Mouse (Mus musculus): Measurements from ENCODE around the gene A430078G23Rik. TPM values are rescaled to one million over a fixed set of nuclear protein-coding genes. Genes with fewer than 3 reads are reported as not detected.
A peak's percentile ranks its signal among the peaks of the same experiment; 100 is the strongest.

Gene A430078G23Rik
- polyA plus RNA-seq, 1 experiment from 2014 or later: 0.43 TPM

DNA sequence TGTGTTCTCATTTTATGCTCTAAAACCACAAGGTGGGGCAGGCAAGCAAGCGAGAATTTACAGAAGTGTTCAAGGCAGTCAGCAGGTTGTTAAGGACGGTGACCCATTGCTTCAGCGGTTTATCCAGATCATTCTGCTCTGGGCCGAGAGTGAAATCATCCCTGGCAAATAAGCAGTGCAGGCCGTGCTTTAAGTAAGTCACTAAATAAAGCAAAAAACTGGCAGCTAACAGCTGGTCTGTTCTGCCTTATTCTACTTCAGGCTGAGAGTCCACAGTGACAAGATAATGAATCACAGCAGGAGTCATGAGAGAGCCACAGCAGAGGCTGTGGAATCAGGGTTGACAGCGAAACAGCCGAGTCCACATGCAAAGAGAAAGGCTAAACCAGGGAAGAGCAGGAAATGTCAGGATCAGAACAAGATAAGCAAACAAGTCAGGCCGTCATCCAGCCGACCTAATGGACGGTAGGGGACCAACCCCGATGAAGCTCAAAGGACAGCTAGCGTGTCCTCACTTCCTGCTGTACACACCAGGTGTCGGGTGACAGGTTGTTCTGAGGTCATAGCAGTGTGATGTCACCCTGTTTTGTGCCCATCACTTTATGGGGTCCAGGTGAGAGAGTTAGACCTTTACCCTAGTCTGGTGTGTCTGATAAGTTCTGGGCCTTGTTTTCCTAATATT lies 4.9 kb upstream of the A430078G23Rik start:
- Histone ChIP-seq H3K9ac (no peak overlapping the region), H3K27ac (ENCODE audit: low read depth) (no peak overlapping the region), H3K27me3 (ENCODE audit: insufficient read depth, low read length) (no peaks in the 10 kb centered on the region), H3K4me2 (no peak overlapping the region), H3K4me3 (ENCODE audit: low read depth, low read length) (no peak overlapping the region), H3K4me1 (ENCODE audit: insufficient read depth) (no peaks in the 10 kb centered on the region), H3K36me3 (ENCODE audit: insufficient read depth) (no peaks in the 10 kb centered on the region), H3K9me3 (ENCODE audit: low read depth, low read length) (no peaks in the 10 kb centered on the region)
- WGBS: 20% methylated on average over 13 of the region's 13 CpGs
- TF ChIP-seq CTCF (IDR thresholded peaks at IDR 0.05; ENCODE audit: low read depth): 0 out of 2 replicates have a peak, but pooled peaks have one; percentile 9
- DNase-seq (no peak), ATAC-seq (ENCODE audit: insufficient read depth) (no peak; the same call in 1 of the 2 replicates)

GRCm38 (mm10) chr8:3350747-3351146 lies 2.5 kb upstream of the A430078G23Rik start:
- H3K27ac ChIP-seq (ENCODE audit: low read depth): no peak overlapping the region
- no peak for TF ChIP-seq CTCF (IDR thresholded peaks at IDR 0.05; ENCODE audit: low read depth)
- no peaks in the 10 kb centered on the region for H3K27me3 ChIP-seq (ENCODE audit: insufficient read depth, low read length)
- H3K36me3 ChIP-seq (ENCODE audit: insufficient read depth): no peaks in the 10 kb centered on the region
- H3K9ac ChIP-seq: no peak overlapping the region
- no peak overlapping the region for H3K4me3 ChIP-seq (ENCODE audit: low read depth, low read length)
- no peak overlapping the region for H3K4me2 ChIP-seq
- WGBS: 20% methylated on average over 6 of the region's 6 CpGs
- H3K4me1 ChIP-seq (ENCODE audit: insufficient read depth): no peaks in the 10 kb centered on the region
- H3K9me3 ChIP-seq (ENCODE audit: low read depth, low read length): no peaks in the 10 kb centered on the region
- DNase-seq (no peak), ATAC-seq (ENCODE audit: insufficient read depth) (no peak)

- Histone ChIP-seq H3K4me2 (peak overlapping the region; percentile 23; the same call in 1 of the 2 replicates), H3K27ac (ENCODE audit: low read depth) (peak overlapping the region; percentile 73; the same call in 1 of the 2 replicates), H3K9me3 (ENCODE audit: low read depth, low read length) (no peaks in the 10 kb centered on the region), H3K4me1 (ENCODE audit: insufficient read depth) (no peaks in the 10 kb centered on the region), H3K9ac (no peak overlapping the region), H3K27me3 (ENCODE audit: insufficient read depth, low read length) (no peaks in the 10 kb centered on the region), H3K36me3 (ENCODE audit: insufficient read depth) (no peaks in the 10 kb centered on the region), H3K4me3 (ENCODE audit: low read depth, low read length) (no peak overlapping the region)
- 59% methylated on average over 6 of the region's 6 CpGs for WGBS
- ATAC-seq (ENCODE audit: insufficient read depth) (peak; percentile 38; the same call in 1 of the 2 replicates), DNase-seq (peak; percentile 39)
- no peak for TF ChIP-seq CTCF (IDR thresholded peaks at IDR 0.05; ENCODE audit: low read depth)
Measured at GRCm38 (mm10) chr8:3352715-3353114, 500 bp upstream of the A430078G23Rik start.

DNA sequence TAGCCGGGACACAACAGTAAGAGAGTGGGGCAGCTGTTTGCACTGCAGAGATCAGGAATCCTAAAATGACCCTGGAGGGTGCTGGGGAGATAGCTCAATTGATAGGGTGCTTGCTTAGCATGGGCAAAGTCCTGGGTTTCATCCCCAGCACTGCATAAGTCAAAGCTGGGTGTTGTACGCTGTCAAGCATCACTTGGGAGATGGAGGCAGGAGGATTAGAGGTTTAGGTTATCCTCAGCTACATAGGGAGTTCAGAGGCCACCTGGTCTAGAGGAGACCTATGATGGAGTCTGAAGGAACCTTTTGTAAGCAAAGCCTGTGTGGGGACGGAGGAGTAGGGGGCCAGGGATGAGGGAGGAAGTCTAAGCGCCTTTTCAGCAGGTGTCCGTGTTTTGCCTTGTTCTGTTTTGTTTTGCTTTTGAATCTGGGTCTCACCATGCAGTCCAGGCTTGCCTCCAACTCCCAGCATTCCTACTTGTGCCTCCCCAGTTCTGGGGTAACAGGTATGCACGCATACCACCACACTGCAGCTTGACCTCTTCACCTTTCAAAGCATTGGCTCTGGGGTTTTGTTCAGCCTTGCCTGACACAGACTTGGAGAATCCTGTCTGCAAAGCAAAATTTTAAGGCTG lies 712 bp downstream of the A430078G23Rik start:
- ATAC-seq (ENCODE audit: insufficient read depth) (no peak), DNase-seq (no peak)
- no peaks in the 10 kb centered on the region for H3K27me3 ChIP-seq (ENCODE audit: insufficient read depth, low read length)
- no peaks in the 10 kb centered on the region for H3K4me1 ChIP-seq (ENCODE audit: insufficient read depth)
- no peak overlapping the region for H3K4me3 ChIP-seq (ENCODE audit: low read depth, low read length)
- no peak overlapping the region for H3K27ac ChIP-seq (ENCODE audit: low read depth)
- no peaks in the 10 kb centered on the region for H3K9me3 ChIP-seq (ENCODE audit: low read depth, low read length)
- H3K9ac ChIP-seq: no peak overlapping the region
- no peak overlapping the region; the same call in 1 of the 2 replicates for H3K4me2 ChIP-seq
- WGBS: 54% methylated on average over 6 of the region's 6 CpGs
- no peak for TF ChIP-seq CTCF (IDR thresholded peaks at IDR 0.05; ENCODE audit: low read depth)
- no peaks in the 10 kb centered on the region for H3K36me3 ChIP-seq (ENCODE audit: insufficient read depth)

DNA sequence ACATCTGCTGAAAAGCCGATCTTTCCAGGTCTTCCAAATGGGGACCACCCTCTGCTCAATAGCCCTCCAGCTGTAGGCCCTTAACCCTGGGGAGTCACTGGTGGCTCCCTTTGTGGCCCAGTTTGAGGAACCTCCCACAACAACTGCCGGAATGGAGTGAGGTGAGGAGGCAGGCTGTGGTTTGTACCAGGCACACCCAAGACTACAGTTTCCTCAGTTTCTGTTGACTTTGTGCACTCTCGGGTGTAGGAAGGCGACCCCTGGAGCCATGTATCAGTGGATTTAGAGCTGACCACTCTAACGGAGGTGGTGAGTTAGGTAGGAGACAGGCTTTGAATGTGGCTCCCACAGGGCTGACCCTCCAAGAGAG lies 1.2 kb downstream of the A430078G23Rik start:
- WGBS: 56% methylated on average over 5 of the region's 5 CpGs
- Histone ChIP-seq H3K9me3 (ENCODE audit: low read depth, low read length) (no peaks in the 10 kb centered on the region), H3K27me3 (ENCODE audit: insufficient read depth, low read length) (no peaks in the 10 kb centered on the region), H3K27ac (ENCODE audit: low read depth) (no peak overlapping the region), H3K36me3 (ENCODE audit: insufficient read depth) (no peaks in the 10 kb centered on the region), H3K4me2 (no peak overlapping the region), H3K4me3 (ENCODE audit: low read depth, low read length) (no peak overlapping the region), H3K9ac (no peak overlapping the region), H3K4me1 (ENCODE audit: insufficient read depth) (no peaks in the 10 kb centered on the region)
- no peak for TF ChIP-seq CTCF (IDR thresholded peaks at IDR 0.05; ENCODE audit: low read depth)
- DNase-seq: no peak
- no peak for ATAC-seq (ENCODE audit: insufficient read depth)

- no peak overlapping the region for H3K4me3 ChIP-seq (ENCODE audit: low read depth, low read length)
- H3K27me3 ChIP-seq (ENCODE audit: insufficient read depth, low read length): no peaks in the 10 kb centered on the region
- no peaks in the 10 kb centered on the region for H3K36me3 ChIP-seq (ENCODE audit: insufficient read depth)
- no peak overlapping the region for H3K9ac ChIP-seq
- 0 out of 2 replicates have a peak, but pooled peaks have one; percentile 4 for TF ChIP-seq CTCF (IDR thresholded peaks at IDR 0.05; ENCODE audit: low read depth)
- H3K27ac ChIP-seq (ENCODE audit: low read depth): no peak overlapping the region
- H3K4me2 ChIP-seq: no peak overlapping the region
- 75% methylated on average over 6 of the region's 6 CpGs for WGBS
- ATAC-seq (ENCODE audit: insufficient read depth) (no peak), DNase-seq (no peak)
- H3K4me1 ChIP-seq (ENCODE audit: insufficient read depth): no peaks in the 10 kb centered on the region
- no peaks in the 10 kb centered on the region for H3K9me3 ChIP-seq (ENCODE audit: low read depth, low read length)
Measured at GRCm38 (mm10) chr8:3355586-3355985, 2.4 kb downstream of the A430078G23Rik start.

DNA sequence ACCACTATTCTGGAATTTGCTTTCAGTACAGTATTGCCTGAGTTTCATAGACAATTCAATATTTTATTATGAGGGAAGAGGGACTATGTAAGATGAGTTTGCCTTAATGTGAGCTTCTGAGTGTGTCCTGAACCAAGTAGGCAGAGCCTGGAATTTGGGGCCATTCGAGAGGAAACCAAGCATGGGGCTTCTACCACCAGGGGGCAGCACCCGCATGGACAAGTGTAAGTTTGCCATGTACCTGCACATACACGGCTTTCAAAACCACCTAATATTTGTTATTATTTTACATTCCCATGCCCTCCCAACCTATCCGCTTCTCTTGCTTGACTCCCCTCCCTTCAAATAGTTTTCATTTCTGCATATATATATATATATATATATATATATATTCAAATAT lies 4.8 kb downstream of the A430078G23Rik start:
- Histone ChIP-seq H3K27ac (ENCODE audit: low read depth) (no peak overlapping the region), H3K4me1 (ENCODE audit: insufficient read depth) (no peaks in the 10 kb centered on the region), H3K4me3 (ENCODE audit: low read depth, low read length) (no peak overlapping the region), H3K9ac (no peak overlapping the region), H3K27me3 (ENCODE audit: insufficient read depth, low read length) (no peaks in the 10 kb centered on the region), H3K9me3 (ENCODE audit: low read depth, low read length) (no peaks in the 10 kb centered on the region), H3K36me3 (ENCODE audit: insufficient read depth) (no peaks in the 10 kb centered on the region), H3K4me2 (no peak overlapping the region)
- 4% methylated on average over 4 of the region's 4 CpGs for WGBS
- DNase-seq (peak; percentile 86), ATAC-seq (ENCODE audit: insufficient read depth) (no peak)
- TF ChIP-seq CTCF (IDR thresholded peaks at IDR 0.05; ENCODE audit: low read depth): peak; percentile 87

All from lung, embryonic 14.5 days (tissue).